Mouse (Mus musculus) cerebellum, adult 2 months (tissue): ENCODE data around the gene Dgkq. TPM values are rescaled to one million over a fixed set of nuclear protein-coding genes. Genes with fewer than 3 reads are reported as not detected.

Source experiments
- DNase-seq, 2 experiments: peaks; one replicate each; pipeline ENCODE4 v3.0.0; 2021
- H3K27ac ChIP-seq: fragments of 200-500 bp; 2 replicates; pipeline ENCODE4 v1.5.1; 2012; ENCODE audit warnings: low read length, control low read depth, inconsistent platforms; ENCODE audit not compliant: insufficient read depth
- H3K27me3 ChIP-seq: fragments of 200-500 bp; 2 replicates; pipeline ENCODE4 v1.6.1; 2012; ENCODE audit warnings: inconsistent platforms, mild to moderate bottlenecking, low read length, moderate library complexity; ENCODE audit not compliant: control insufficient read depth, insufficient read depth
- H3K4me1 ChIP-seq: fragments of 200-500 bp; 2 replicates; pipeline ENCODE4 v1.6.1; 2011; ENCODE audit warnings: low read length; ENCODE audit not compliant: control insufficient read depth, insufficient read depth
- H3K4me3 ChIP-seq: fragments of 200-500 bp; replicated peaks from 2 replicates; pipeline ENCODE3; 2011; ENCODE audit warnings: mild to moderate bottlenecking, low read depth, low read length, control low read depth; ENCODE audit not compliant: insufficient read depth
- CTCF ChIP-seq: fragments of 200-500 bp; IDR thresholded peaks from 2 replicates; pipeline ENCODE4 v1.5.1; 2011; ENCODE audit warnings: low read depth, mild to moderate bottlenecking, control low read depth, low read length, moderate library complexity, borderline replicate concordance; ENCODE audit not compliant: insufficient read depth
- POLR2A ChIP-seq: fragments of 200-500 bp; IDR thresholded peaks from 2 replicates; pipeline ENCODE4 v1.6.1; 2011; ENCODE audit warnings: low read length, control low read depth, borderline replicate concordance; ENCODE audit not compliant: insufficient read depth
- WGBS: fragments of 180-500 bp; shearing (Covaris S2); methylation state at CpG from one replicate; pipeline ENCODE4 v1.1.7; 2018; 5-methylcytosine and 5-hydroxymethylcytosine counted together
- polyA plus RNA-seq: library from polyadenylated mRNA; depleted of rRNA; stranded (reverse); fragments of >200 nt; gene quantifications from 2 replicates; pipeline ENCODE4 v1.2.3, GENCODE M21; 2012; rRNA removed

Dgkq gene
- polyA plus RNA-seq: 89.1 and 91.8 TPM in 2 replicates

DNA sequence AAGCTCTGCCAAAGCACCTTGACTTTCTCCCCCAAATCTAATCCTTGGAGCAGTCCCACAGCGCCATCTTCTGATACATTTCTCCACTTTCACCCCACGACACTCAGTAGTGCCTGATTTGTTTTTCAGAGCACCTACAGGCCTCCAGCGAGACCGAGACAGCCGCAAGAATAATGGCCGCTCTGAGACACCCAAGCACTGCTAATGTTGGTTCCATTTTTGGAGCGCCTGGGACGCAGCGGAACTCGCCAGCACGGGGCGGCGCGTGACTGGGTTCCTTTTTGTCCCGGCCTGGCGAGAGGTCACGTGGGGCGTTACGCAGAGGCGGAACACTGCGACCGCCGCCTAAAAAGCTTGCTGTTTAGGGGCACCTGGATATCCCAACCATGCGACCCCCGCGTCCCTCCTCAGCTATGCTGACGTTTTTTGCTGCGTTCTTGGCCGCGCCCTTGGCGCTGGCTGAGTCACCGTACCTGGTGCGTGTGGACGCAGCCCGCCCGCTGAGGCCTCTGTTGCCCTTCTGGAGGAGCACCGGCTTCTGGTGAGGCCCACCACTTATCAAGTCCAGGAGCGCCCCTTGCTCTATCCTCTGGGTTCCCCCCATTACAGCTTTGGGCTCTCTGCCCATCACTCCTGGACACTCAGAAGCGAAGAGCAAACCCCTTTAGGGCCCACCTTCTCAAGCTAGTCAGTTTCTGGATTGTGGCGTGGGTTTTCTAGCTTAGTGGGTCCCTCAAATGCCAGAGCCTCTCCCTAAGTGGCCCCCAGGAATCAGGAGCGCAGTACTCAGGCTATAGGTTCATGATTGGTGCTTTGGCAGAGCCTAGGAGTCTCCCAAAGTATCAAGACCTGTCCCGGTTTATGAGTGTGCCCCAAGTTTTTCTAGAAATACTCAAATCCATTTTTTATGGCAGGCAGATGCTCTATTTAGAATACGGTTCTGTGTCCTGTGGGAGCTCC lies at the start of gene Dgkq:
TSS of gene Dgkq (minus strand) at position 696 of the 960 bp plus-strand sequence.
- TF ChIP-seq POLR2A (peak; percentile 85), CTCF (peak; percentile 60; the same call in 1 of the 2 replicates)
- Histone ChIP-seq H3K27ac (peak within 1 kb of the TSS; percentile 92), H3K4me1 (peaks cover 7% of the 10 kb centered on the region; the same call in 1 of the 2 replicates), H3K27me3 (no peaks in the 10 kb centered on the region), H3K4me3 (peak within 1 kb of the TSS; percentile 65)
- DNase-seq: peak; percentile 90 to 91
- WGBS: 3% methylated on average over 43 of the region's 43 CpGs

DNA sequence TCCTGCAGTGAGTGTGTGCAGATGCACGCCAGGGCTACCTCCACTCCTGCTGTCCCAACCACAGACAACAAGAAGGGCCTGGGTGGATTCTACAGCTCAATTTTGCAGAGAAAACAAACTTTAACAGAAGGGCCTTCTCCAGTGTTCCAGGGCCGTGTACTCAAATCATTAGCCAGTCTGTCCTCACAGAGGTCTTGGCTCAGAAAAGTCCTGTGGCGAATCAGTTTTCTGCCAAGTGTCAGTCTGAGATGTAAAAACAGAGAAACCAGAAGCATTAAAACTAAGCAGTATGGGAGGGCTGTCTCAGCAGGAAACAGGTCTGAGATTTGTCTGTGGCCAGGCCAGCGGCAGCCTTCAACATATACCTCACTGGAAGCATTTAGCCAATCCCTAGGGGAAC lies 48.6 kb upstream of the Dgkq start:
- peak overlapping the region; percentile 29; the same call in 1 of the 2 replicates for H3K27ac ChIP-seq
- WGBS: 22% methylated on average over 4 of the region's 4 CpGs
- peak; percentile 25 to 36 for DNase-seq
- TF ChIP-seq CTCF: no peak
- TF ChIP-seq POLR2A: no peak
- no peaks in the 10 kb centered on the region for H3K27me3 ChIP-seq
- H3K4me1 ChIP-seq: 0 out of 2 replicates have a peak, but pooled peaks cover 9% of the 10 kb centered on the region
- H3K4me3 ChIP-seq: no peak overlapping the region

DNA sequence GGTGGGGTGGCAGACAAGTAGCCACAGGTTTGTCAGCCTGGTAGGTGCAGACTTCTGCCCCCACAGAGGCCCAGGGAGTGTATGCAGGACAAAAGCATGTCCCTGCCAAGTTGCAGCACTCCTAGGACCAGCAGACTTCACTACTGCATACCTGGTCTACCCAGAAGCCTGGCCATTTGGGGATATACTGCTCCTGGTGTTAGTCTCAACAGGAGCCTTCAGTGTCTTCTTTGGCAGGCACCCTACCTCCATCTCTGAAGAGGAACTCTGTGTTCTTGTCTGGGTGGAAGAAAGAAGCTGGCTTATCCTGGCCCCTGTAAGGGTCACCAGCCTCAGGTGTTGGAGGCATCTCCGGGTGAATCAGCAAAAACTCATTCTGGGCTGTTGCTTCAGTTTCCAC lies 46.5 kb upstream of the Dgkq start:
- WGBS: 83% methylated on average over 1 of the region's 1 CpGs
- Histone ChIP-seq H3K27me3 (no peaks in the 10 kb centered on the region), H3K4me3 (no peak overlapping the region), H3K4me1 (0 out of 2 replicates have a peak, but pooled peaks cover 9% of the 10 kb centered on the region), H3K27ac (no peak overlapping the region)
- no peak for TF ChIP-seq CTCF
- DNase-seq: no peak

DNA sequence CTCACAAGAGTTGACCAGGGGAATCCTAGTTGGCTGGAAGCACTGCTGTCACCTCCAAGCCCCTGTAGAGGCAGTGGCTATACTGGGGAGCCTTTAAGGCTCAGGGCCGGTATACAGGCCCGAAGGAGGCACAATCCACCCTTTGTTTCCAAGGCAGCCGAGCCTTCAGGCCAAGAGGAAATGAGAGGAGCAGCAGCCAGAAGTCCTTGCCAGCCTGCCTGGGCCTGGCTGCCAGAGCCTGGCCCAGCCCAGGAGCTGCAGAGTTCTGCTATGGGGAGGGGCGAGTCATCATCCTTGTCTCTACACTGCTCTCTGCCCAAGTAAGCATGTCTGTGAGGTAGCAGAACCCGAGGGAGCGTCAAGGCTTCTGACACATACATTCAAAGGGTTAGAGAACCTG lies 44.7 kb upstream of the Dgkq start:
- H3K4me3 ChIP-seq: no peak overlapping the region
- DNase-seq: peak; percentile 21 to 48
- 0 out of 2 replicates have a peak, but pooled peaks cover 9% of the 10 kb centered on the region for H3K4me1 ChIP-seq
- H3K27ac ChIP-seq: no peak overlapping the region
- TF ChIP-seq POLR2A (no peak), CTCF (no peak)
- WGBS: 11% methylated on average over 6 of the region's 6 CpGs
- no peaks in the 10 kb centered on the region for H3K27me3 ChIP-seq

DNA sequence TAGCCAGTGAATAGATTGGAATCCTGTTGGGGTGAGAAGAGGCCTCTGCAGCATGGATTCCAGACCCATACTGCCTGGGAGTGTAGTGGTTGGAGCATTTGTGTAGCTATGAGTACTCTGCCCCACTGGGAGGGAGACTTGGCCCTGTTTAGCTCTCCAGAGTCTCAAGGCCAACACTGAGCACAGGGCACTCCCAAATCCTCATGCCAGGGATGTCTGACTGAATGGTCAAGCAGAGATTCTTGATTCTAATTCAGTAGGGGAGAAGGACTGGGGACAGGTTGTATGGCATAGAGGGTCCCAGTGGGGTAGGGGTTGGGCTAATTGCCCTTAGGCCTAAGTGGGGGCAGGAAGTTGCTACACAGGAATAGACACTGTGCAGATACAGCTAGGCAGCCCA lies 44.2 kb upstream of the Dgkq start:
- Histone ChIP-seq H3K4me3 (no peak overlapping the region), H3K27me3 (no peaks in the 10 kb centered on the region), H3K4me1 (0 out of 2 replicates have a peak, but pooled peaks cover 9% of the 10 kb centered on the region), H3K27ac (no peak overlapping the region)
- no peak for DNase-seq
- no peak for TF ChIP-seq CTCF

DNA sequence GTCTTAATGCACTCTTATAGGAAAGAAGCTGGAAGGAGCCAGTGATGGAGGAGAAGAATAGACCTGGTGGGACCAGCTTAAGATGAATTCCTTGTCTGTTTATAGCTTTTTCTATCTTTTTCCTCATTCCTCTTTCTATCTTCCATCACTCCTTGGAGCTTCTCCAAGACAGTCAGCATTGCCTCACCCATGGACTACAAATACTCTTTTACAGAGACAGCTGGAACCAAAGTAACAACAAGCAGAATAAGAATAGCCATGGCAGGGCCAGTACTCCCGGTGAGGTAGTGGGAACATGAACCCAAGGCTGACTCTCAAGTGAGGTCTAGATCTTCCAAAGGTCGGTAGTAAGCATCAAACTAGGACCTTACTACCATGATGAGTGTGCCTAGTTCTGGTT lies 43.6 kb upstream of the Dgkq start:
- TF ChIP-seq CTCF: no peak
- no peak for TF ChIP-seq POLR2A
- DNase-seq: no peak
- Histone ChIP-seq H3K4me1 (0 out of 2 replicates have a peak, but pooled peaks cover 4% of the 10 kb centered on the region), H3K4me3 (no peak overlapping the region), H3K27me3 (no peaks in the 10 kb centered on the region), H3K27ac (no peak overlapping the region)
- 88% methylated on average over 2 of the region's 2 CpGs for WGBS

DNA sequence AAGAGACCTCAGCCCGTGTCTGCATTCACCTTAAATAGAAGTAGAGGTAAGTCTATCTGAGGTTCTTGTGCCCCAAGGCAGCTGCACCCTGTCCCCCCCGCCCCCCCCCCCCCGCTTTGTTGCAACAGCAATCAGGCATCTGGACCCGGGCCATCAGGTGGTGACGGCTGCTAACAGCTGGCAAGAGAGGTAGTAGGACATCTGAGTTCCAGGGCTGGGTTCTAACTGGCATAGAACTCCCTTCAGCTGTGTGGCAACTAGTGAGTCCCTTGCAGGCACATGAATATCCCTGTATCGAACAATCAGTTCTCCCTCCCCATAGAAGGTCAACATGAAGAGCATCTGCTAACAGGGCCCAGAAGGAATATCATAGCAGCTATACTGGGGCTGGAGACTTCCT lies 42.5 kb upstream of the Dgkq start:
- Histone ChIP-seq H3K4me3 (no peak overlapping the region), H3K27ac (no peak overlapping the region), H3K4me1 (no peaks in the 10 kb centered on the region), H3K27me3 (no peaks in the 10 kb centered on the region)
- WGBS: 80% methylated on average over 6 of the region's 6 CpGs
- TF ChIP-seq POLR2A (no peak), CTCF (no peak)
- DNase-seq: no peak
